Mouse (Mus musculus): Measurements from ENCODE around the gene Mcam.

DNA sequence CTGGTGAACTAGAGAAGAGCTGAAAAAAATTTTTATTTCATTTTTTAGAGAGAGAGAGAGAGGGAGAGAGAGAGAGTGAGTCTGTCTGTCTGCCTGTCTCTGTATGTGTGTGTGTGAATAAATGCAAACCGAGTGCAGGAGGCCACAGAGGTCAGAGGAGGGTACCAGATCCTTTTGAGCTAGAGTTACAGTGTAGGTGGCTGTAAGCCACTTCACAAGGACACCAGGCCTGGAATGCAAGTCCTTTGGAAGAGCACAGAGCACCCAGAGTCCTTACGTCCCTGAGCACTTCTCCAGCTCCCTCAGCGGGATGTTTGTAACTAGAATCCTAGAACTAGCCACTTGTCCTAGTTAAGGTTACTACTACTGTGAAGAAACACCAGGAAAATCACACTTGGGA is 25.6 kb downstream of the Mcam start:
- TF ChIP-seq CTCF (IDR thresholded peaks at IDR 0.05; ENCODE audit: low read depth, low read length) = no peak
- TF ChIP-seq POLR2A (IDR thresholded peaks at IDR 0.05; ENCODE audit: borderline replicate concordance, low read depth, low read length) = no peak
